Mouse (Mus musculus): Measurements from ENCODE around the gene Ttll1. TPM values are rescaled to one million over a fixed set of nuclear protein-coding genes. Genes with fewer than 3 reads are reported as not detected.
A peak's percentile ranks its signal among the peaks of the same experiment; 100 is the strongest.

The Ttll1 gene
- total RNA-seq, 1 experiment from 2014 or later = 5.4 TPM

GRCm38 (mm10) chr15:83491891-83492290 lies 18.8 kb downstream of the Ttll1 start:
- no peak for ATAC-seq (ENCODE audit: extremely low read depth, insufficient number of reproducible peaks, low FRiP score, poor library complexity, severe bottlenecking)

- no peak for ATAC-seq (ENCODE audit: extremely low read depth, insufficient number of reproducible peaks, low FRiP score, poor library complexity, severe bottlenecking)
Observed at GRCm38 (mm10) chr15:83489471-83489870, 21.2 kb downstream of the Ttll1 start.

GRCm38 (mm10) chr15:83487477-83488115 lies 23.1 kb downstream of the Ttll1 start:
- ATAC-seq (ENCODE audit: extremely low read depth, insufficient number of reproducible peaks, low FRiP score, poor library complexity, severe bottlenecking) = no peak

- ATAC-seq (ENCODE audit: extremely low read depth, insufficient number of reproducible peaks, low FRiP score, poor library complexity, severe bottlenecking) = no peak
Observed at GRCm38 (mm10) chr15:83484311-83484710, 26.4 kb downstream of the Ttll1 start.

- peak; percentile 65 for ATAC-seq (ENCODE audit: extremely low read depth, insufficient number of reproducible peaks, low FRiP score, poor library complexity, severe bottlenecking)
Observed at GRCm38 (mm10) chr15:83483482-83483881, 27.2 kb downstream of the Ttll1 start.

GRCm38 (mm10) chr15:83482645-83483224 lies 28.0 kb downstream of the Ttll1 start:
- ATAC-seq (ENCODE audit: extremely low read depth, insufficient number of reproducible peaks, low FRiP score, poor library complexity, severe bottlenecking) = no peak

GRCm38 (mm10) chr15:83481236-83481780 lies 29.4 kb downstream of the Ttll1 start:
- ATAC-seq (ENCODE audit: extremely low read depth, insufficient number of reproducible peaks, low FRiP score, poor library complexity, severe bottlenecking) = no peak

- ATAC-seq (ENCODE audit: extremely low read depth, insufficient number of reproducible peaks, low FRiP score, poor library complexity, severe bottlenecking) = no peak
Observed at GRCm38 (mm10) chr15:83479818-83480217, 30.9 kb downstream of the Ttll1 start.

GRCm38 (mm10) chr15:83478096-83478495 lies 32.6 kb downstream of the Ttll1 start:
- ATAC-seq (ENCODE audit: extremely low read depth, insufficient number of reproducible peaks, low FRiP score, poor library complexity, severe bottlenecking) = no peak

- no peak for ATAC-seq (ENCODE audit: extremely low read depth, insufficient number of reproducible peaks, low FRiP score, poor library complexity, severe bottlenecking)
Observed at GRCm38 (mm10) chr15:83476593-83477273, 34.0 kb downstream of the Ttll1 start.

GRCm38 (mm10) chr15:83474466-83474836 lies 36.2 kb downstream of the Ttll1 start:
- no peak for ATAC-seq (ENCODE audit: extremely low read depth, insufficient number of reproducible peaks, low FRiP score, poor library complexity, severe bottlenecking)

- peak; percentile 77 for ATAC-seq (ENCODE audit: extremely low read depth, insufficient number of reproducible peaks, low FRiP score, poor library complexity, severe bottlenecking)
Observed at GRCm38 (mm10) chr15:83473832-83474465, 36.7 kb downstream of the Ttll1 start.

- no peak for ATAC-seq (ENCODE audit: extremely low read depth, insufficient number of reproducible peaks, low FRiP score, poor library complexity, severe bottlenecking)
Observed at GRCm38 (mm10) chr15:83473251-83473650, 37.4 kb downstream of the Ttll1 start.

- ATAC-seq (ENCODE audit: extremely low read depth, insufficient number of reproducible peaks, low FRiP score, poor library complexity, severe bottlenecking) = no peak
Observed at GRCm38 (mm10) chr15:83471476-83471875, 39.2 kb downstream of the Ttll1 start.

GRCm38 (mm10) chr15:83470443-83470842 lies 40.2 kb downstream of the Ttll1 start:
- no peak for ATAC-seq (ENCODE audit: extremely low read depth, insufficient number of reproducible peaks, low FRiP score, poor library complexity, severe bottlenecking)

GRCm38 (mm10) chr15:83469279-83469821 lies 41.3 kb downstream of the Ttll1 start:
- ATAC-seq (ENCODE audit: extremely low read depth, insufficient number of reproducible peaks, low FRiP score, poor library complexity, severe bottlenecking) = no peak

- ATAC-seq (ENCODE audit: extremely low read depth, insufficient number of reproducible peaks, low FRiP score, poor library complexity, severe bottlenecking) = no peak
Observed at GRCm38 (mm10) chr15:83467232-83467966, 43.3 kb downstream of the Ttll1 start.

GRCm38 (mm10) chr15:83466331-83466730 lies 44.4 kb downstream of the Ttll1 start:
- no peak for ATAC-seq (ENCODE audit: extremely low read depth, insufficient number of reproducible peaks, low FRiP score, poor library complexity, severe bottlenecking)
